Mouse (Mus musculus) brain, adult 2 months (tissue): ENCODE measurements around the gene Rfk.

Experiments used
- DNase-seq: peaks from one replicate; pipeline ENCODE4 v3.0.0; 2011; ENCODE audit warnings: low read depth, low spot score

Rfk gene

GRCm38 (mm10) chr19:17382807-17383397, 10.9 kb upstream of the Rfk start:
- peak; percentile 60 for DNase-seq

- DNase-seq: no peak
Observed at GRCm38 (mm10) chr19:17385022-17385421, 8.8 kb upstream of the Rfk start.

- no peak for DNase-seq
Observed at GRCm38 (mm10) chr19:17385426-17385825, 8.4 kb upstream of the Rfk start.

- peak; percentile 11 for DNase-seq
Observed at GRCm38 (mm10) chr19:17386424-17386823, 7.4 kb upstream of the Rfk start.

- peak; percentile 71 for DNase-seq
Observed at GRCm38 (mm10) chr19:17388404-17388803, 5.4 kb upstream of the Rfk start.

- DNase-seq: no peak
Observed at GRCm38 (mm10) chr19:17392866-17393265, 977 bp upstream of the Rfk start.

GRCm38 (mm10) chr19:17396802-17397201, 3.0 kb downstream of the Rfk start:
- DNase-seq: no peak

GRCm38 (mm10) chr19:17397922-17398321, 4.1 kb downstream of the Rfk start:
- DNase-seq: no peak

GRCm38 (mm10) chr19:17399965-17400364, 6.1 kb downstream of the Rfk start:
- no peak for DNase-seq

GRCm38 (mm10) chr19:17400571-17400970, 6.7 kb downstream of the Rfk start:
- no peak for DNase-seq

GRCm38 (mm10) chr19:17403175-17403574, 9.3 kb downstream of the Rfk start:
- DNase-seq: no peak

GRCm38 (mm10) chr19:17406823-17407222, 13.0 kb downstream of the Rfk start:
- DNase-seq: no peak

GRCm38 (mm10) chr19:17408591-17408990, 14.7 kb downstream of the Rfk start:
- no peak for DNase-seq

- DNase-seq: no peak
Observed at GRCm38 (mm10) chr19:17409351-17409750, 15.5 kb downstream of the Rfk start.

GRCm38 (mm10) chr19:17410465-17411065, 16.7 kb downstream of the Rfk start:
- no peak for DNase-seq

GRCm38 (mm10) chr19:17412915-17413459, 19.1 kb downstream of the Rfk start:
- DNase-seq: no peak

GRCm38 (mm10) chr19:17417855-17418254, 24.0 kb downstream of the Rfk start:
- DNase-seq: no peak

- DNase-seq: no peak
Observed at GRCm38 (mm10) chr19:17423306-17423705, 29.5 kb downstream of the Rfk start.

GRCm38 (mm10) chr19:17427824-17428560, 34.1 kb downstream of the Rfk start:
- DNase-seq: no peak

- no peak for DNase-seq
Observed at GRCm38 (mm10) chr19:17428561-17428914, 34.7 kb downstream of the Rfk start.

- DNase-seq: no peak
Observed at GRCm38 (mm10) chr19:17436651-17437050, 42.8 kb downstream of the Rfk start.

- DNase-seq: no peak
Observed at GRCm38 (mm10) chr19:17439476-17440189, 45.8 kb downstream of the Rfk start.
